Comparison of ENCODE assay signal across 8 mouse cellular contexts in genomic region chr10:79853392-79853791, GRCm38 (mm10). TPM values are rescaled to one million over a fixed set of nuclear protein-coding genes. Genes with fewer than 3 reads are reported as not detected.
DNase-seq lines count a peak whose midpoint lies in the region; ATAC-seq and TF ChIP-seq lines count a peak whose summit lies in the region.

No protein-coding gene starts in this region.

- no peak for TF ChIP-seq CTCF in ES-Bruce4 (IDR thresholded peaks at IDR 0.05; ENCODE audit: low read depth, low read length)
- TF ChIP-seq CTCF in lung, embryonic 14.5 days (IDR thresholded peaks at IDR 0.05; ENCODE audit: low read depth), result no peak

- peaks cover 19% of the 10 kb centered on the region for H3K36me3 ChIP-seq in ES-Bruce4 (ENCODE audit: control insufficient read depth, insufficient read depth, low read length, poor library complexity, severe bottlenecking)
- H3K36me3 ChIP-seq in forebrain, embryonic 15.5 days, result no peaks in the 10 kb centered on the region
- H3K36me3 ChIP-seq in lung, embryonic 14.5 days (ENCODE audit: insufficient read depth), result peaks cover 31% of the 10 kb centered on the region

- intact Hi-C loops in heart, postnatal 14 days (cut with DNase I), result no loop called here

- H3K9me3 ChIP-seq in ES-Bruce4 (replicated peaks; ENCODE audit: control insufficient read depth, insufficient read depth, low read length, poor library complexity, severe bottlenecking), result no peaks in the 10 kb centered on the region
- no peaks in the 10 kb centered on the region for H3K9me3 ChIP-seq in forebrain, embryonic 15.5 days
- no peaks in the 10 kb centered on the region for H3K9me3 ChIP-seq in lung, embryonic 14.5 days (ENCODE audit: low read depth, low read length)

- H3K27me3 ChIP-seq in ES-Bruce4 (ENCODE audit: control insufficient read depth, insufficient read depth, low read length, poor library complexity, severe bottlenecking), result no peaks in the 10 kb centered on the region
- H3K27me3 ChIP-seq in forebrain, embryonic 15.5 days, result no peaks in the 10 kb centered on the region
- no peaks in the 10 kb centered on the region for H3K27me3 ChIP-seq in lung, embryonic 14.5 days (ENCODE audit: insufficient read depth, low read length)

- no peak for TF ChIP-seq POLR2A in ES-Bruce4 (IDR thresholded peaks at IDR 0.05; ENCODE audit: insufficient read depth, low read length)

- DNase-seq in cerebellum, adult 11-12 months, result peak; percentile 88
- DNase-seq in heart, postnatal 14 days, result peak; percentile 99
- peak; percentile 85 for DNase-seq in layer of hippocampus, adult 8-10 months (ENCODE audit: low spot score in 2 of 2)
- peak; percentile 100 for DNase-seq in lung, embryonic 14.5 days
- DNase-seq in retina, postnatal 1 day, result peak; percentile 96
- DNase-seq in urinary bladder, adult 18-20 months (ENCODE audit: low spot score in 2 of 2), result peak; percentile 92 to 94

- peak overlapping the region; percentile 70 for H3K9ac ChIP-seq in ES-Bruce4 (ENCODE audit: low read depth, poor library complexity, severe bottlenecking)
- H3K9ac ChIP-seq in forebrain, embryonic 15.5 days (replicated peaks), result peak overlapping the region; percentile 82
- H3K9ac ChIP-seq in lung, embryonic 14.5 days, result peak overlapping the region; percentile 86

- peaks cover 12% of the 10 kb centered on the region for H3K4me1 ChIP-seq in ES-Bruce4 (ENCODE audit: control insufficient read depth, insufficient read depth, low read length)
- peaks cover 60% of the 10 kb centered on the region for H3K4me1 ChIP-seq in forebrain, embryonic 15.5 days
- peaks cover 34% of the 10 kb centered on the region for H3K4me1 ChIP-seq in lung, embryonic 14.5 days (ENCODE audit: insufficient read depth)

- ATAC-seq in forebrain, embryonic 15.5 days (replicated peaks), result peak; percentile 21
- peak; percentile 67 for ATAC-seq in lung, embryonic 14.5 days (ENCODE audit: insufficient read depth)

- H3K4me3 ChIP-seq in ES-Bruce4 (ENCODE audit: low read depth, low read length), result peak overlapping the region; percentile 76
- peak overlapping the region; percentile 99 for H3K4me3 ChIP-seq in forebrain, embryonic 15.5 days
- H3K4me3 ChIP-seq in lung, embryonic 14.5 days (ENCODE audit: low read depth, low read length), result peak overlapping the region; percentile 99

- H3K4me2 ChIP-seq in forebrain, embryonic 15.5 days (replicated peaks), result peak overlapping the region; percentile 91
- peak overlapping the region; percentile 97 for H3K4me2 ChIP-seq in lung, embryonic 14.5 days

- H3K27ac ChIP-seq in ES-Bruce4 (ENCODE audit: insufficient read depth, low read length), result peak overlapping the region; percentile 90
- H3K27ac ChIP-seq in forebrain, embryonic 15.5 days (replicated peaks), result peak overlapping the region; percentile 100
- H3K27ac ChIP-seq in lung, embryonic 14.5 days (ENCODE audit: low read depth), result peak overlapping the region; percentile 100

- TF ChIP-seq EP300 in ES-Bruce4 (IDR thresholded peaks at IDR 0.05; ENCODE audit: insufficient read depth, low read depth, low read length), result no peak

- WGBS in forebrain, embryonic 15.5 days, result 0% methylated on average over 15 of the region's 15 CpGs
- WGBS in lung, embryonic 14.5 days, result 2% methylated on average over 15 of the region's 15 CpGs

RNA-seq across cellular contexts. Expression of gene Ptbp1, which starts 0.8 kb away (rescaled TPM):
- polyA plus RNA-seq in ES-Bruce4 (2011; ENCODE audit: insufficient read depth, insufficient read length, low read depth, missing spikeins), result 628 and 695 TPM in 2 replicates
- 108 and 120 TPM in 2 replicates for polyA plus RNA-seq in forebrain, embryonic 15.5 days (2015; fragmentation: Nextera tagmentation; extraction: Ambion mirVana)
- 10 to 100 TPM; 82.2 TPM for total RNA-seq in heart, postnatal 14 days (2021)
- 10 to 100 TPM; 67.7 to 76.4 (median 73.7) TPM for total RNA-seq in layer of hippocampus, adult 8-10 months (2022)
- 355 and 366 TPM in 2 replicates for polyA plus RNA-seq in lung, embryonic 14.5 days (2014; fragmentation: Nextera tagmentation; extraction: Ambion mirVana)

RNA-seq across cellular contexts. Expression of gene Prtn3, which starts 20.9 kb away (rescaled TPM):
- 8.7 and 13.1 TPM in 2 replicates for polyA plus RNA-seq in ES-Bruce4 (2011; ENCODE audit: insufficient read depth, insufficient read length, low read depth, missing spikeins)
- polyA plus RNA-seq in forebrain, embryonic 15.5 days (2015; fragmentation: Nextera tagmentation; extraction: Ambion mirVana), result 13.5 and 15.0 TPM in 2 replicates
- total RNA-seq in heart, postnatal 14 days (2021), result under 1 TPM in 1 of 2 experiments, not detected in 1; 0.29 TPM
- 1 to 10 TPM; 1.2 to 2.3 (median 1.5) TPM for total RNA-seq in layer of hippocampus, adult 8-10 months (2022)
- polyA plus RNA-seq in lung, embryonic 14.5 days (2014; fragmentation: Nextera tagmentation; extraction: Ambion mirVana), result 3.5 and 3.7 TPM in 2 replicates

RNA-seq across cellular contexts. Expression of gene Plppr3, which starts 21.0 kb away (rescaled TPM):
- polyA plus RNA-seq in ES-Bruce4 (2011; ENCODE audit: insufficient read depth, insufficient read length, low read depth, missing spikeins), result 6.4 and 8.3 TPM in 2 replicates
- polyA plus RNA-seq in forebrain, embryonic 15.5 days (2015; fragmentation: Nextera tagmentation; extraction: Ambion mirVana), result 405 and 410 TPM in 2 replicates
- total RNA-seq in heart, postnatal 14 days (2021), result under 1 TPM; 0.20 to 0.29 TPM
- 10 to 100 TPM; 34.6 to 41.0 (median 38.0) TPM for total RNA-seq in layer of hippocampus, adult 8-10 months (2022)
- polyA plus RNA-seq in lung, embryonic 14.5 days (2014; fragmentation: Nextera tagmentation; extraction: Ambion mirVana), result 31.3 and 37.4 TPM in 2 replicates

RNA-seq across cellular contexts. Expression of gene Misp, which starts 32.6 kb away (rescaled TPM):
- polyA plus RNA-seq in ES-Bruce4 (2011; ENCODE audit: insufficient read depth, insufficient read length, low read depth, missing spikeins), result 4.0 and 6.4 TPM in 2 replicates
- polyA plus RNA-seq in forebrain, embryonic 15.5 days (2015; fragmentation: Nextera tagmentation; extraction: Ambion mirVana), result 0.66 and 0.68 TPM in 2 replicates
- total RNA-seq in heart, postnatal 14 days (2021), result under 1 TPM; 0.26 to 0.54 TPM
- total RNA-seq in layer of hippocampus, adult 8-10 months (2022), result 1 to 10 TPM in 2 of 4 experiments, not detected in 2; 1.6 to 1.9 TPM
- 5.0 and 6.1 TPM in 2 replicates for polyA plus RNA-seq in lung, embryonic 14.5 days (2014; fragmentation: Nextera tagmentation; extraction: Ambion mirVana)

RNA-seq across cellular contexts. Expression of gene Elane, which starts 32.7 kb away (rescaled TPM):
- polyA plus RNA-seq in ES-Bruce4 (2011; ENCODE audit: insufficient read depth, insufficient read length, low read depth, missing spikeins), result not detected in 2 replicates
- 0.19 TPM in 1 of 2 replicates, not detected in the other for polyA plus RNA-seq in forebrain, embryonic 15.5 days (2015; fragmentation: Nextera tagmentation; extraction: Ambion mirVana)
- total RNA-seq in heart, postnatal 14 days (2021), result not detected
- not detected for total RNA-seq in layer of hippocampus, adult 8-10 months (2022)
- 0.18 and 0.26 TPM in 2 replicates for polyA plus RNA-seq in lung, embryonic 14.5 days (2014; fragmentation: Nextera tagmentation; extraction: Ambion mirVana)

Comparison
In these comparisons a context has a peak if more than half of its experiments do, and no peak if none do; other contexts are left out.
1. Peak in every context shown above with its lines: DNase-seq, ATAC-seq, H3K4me3 ChIP-seq and H3K27ac ChIP-seq.
2. RNA of gene Plppr3, which starts 21.0 kb away (polyA plus RNA-seq): 405 to 410 TPM in forebrain, embryonic 15.5 days; 31.3 to 37.4 TPM in lung, embryonic 14.5 days and 6.4 to 8.3 TPM in ES-Bruce4; every median in the first group is over 10 times any median in the second.